Mouse (Mus musculus): ENCODE measurements around the gene Dlgap1.
"Not testable (repeated sequence)": the region's sequence is repeated elsewhere in the genome, so short reads cannot be mapped to it uniquely, and the experiment has no call there.

The Dlgap1 gene

GRCm38 (mm10) chr17:70525990-70526389 is 557.1 kb downstream of the Dlgap1 start:
- DNase-seq (ENCODE audit: low read depth, low spot score) = no peak

GRCm38 (mm10) chr17:70527101-70527500 is 558.2 kb downstream of the Dlgap1 start:
- no peak for DNase-seq (ENCODE audit: low read depth, low spot score)

GRCm38 (mm10) chr17:70528196-70529187 is 559.6 kb downstream of the Dlgap1 start:
- DNase-seq (ENCODE audit: low read depth, low spot score) = no peak

GRCm38 (mm10) chr17:70534321-70534720 is 565.4 kb downstream of the Dlgap1 start:
- no peak for DNase-seq (ENCODE audit: low read depth, low spot score)

GRCm38 (mm10) chr17:70541816-70542215 is 572.9 kb downstream of the Dlgap1 start:
- DNase-seq (ENCODE audit: low read depth, low spot score) = no peak

GRCm38 (mm10) chr17:70550793-70551192 is 581.9 kb downstream of the Dlgap1 start:
- DNase-seq (ENCODE audit: low read depth, low spot score) = no peak

- DNase-seq (ENCODE audit: low read depth, low spot score) = no peak
These were observed 592.7 kb downstream of the Dlgap1 start for GRCm38 (mm10) chr17:70561547-70561946.

- no peak for DNase-seq (ENCODE audit: low read depth, low spot score)
These were observed 602.0 kb downstream of the Dlgap1 start for GRCm38 (mm10) chr17:70570848-70571247.

- no peak for DNase-seq (ENCODE audit: low read depth, low spot score)
These were observed 614.2 kb downstream of the Dlgap1 start for GRCm38 (mm10) chr17:70583042-70583441.

GRCm38 (mm10) chr17:70586735-70587425 is 618.0 kb downstream of the Dlgap1 start:
- no peak for DNase-seq (ENCODE audit: low read depth, low spot score)

GRCm38 (mm10) chr17:70587975-70588630 is 619.2 kb downstream of the Dlgap1 start:
- not testable (repeated sequence) for DNase-seq (ENCODE audit: low read depth, low spot score)

- no peak for DNase-seq (ENCODE audit: low read depth, low spot score)
These were observed 619.8 kb downstream of the Dlgap1 start for GRCm38 (mm10) chr17:70588691-70589090.

GRCm38 (mm10) chr17:70589140-70589539 is 620.3 kb downstream of the Dlgap1 start:
- DNase-seq (ENCODE audit: low read depth, low spot score) = no peak

- DNase-seq (ENCODE audit: low read depth, low spot score) = no peak
These were observed 621.6 kb downstream of the Dlgap1 start for GRCm38 (mm10) chr17:70590506-70590905.

GRCm38 (mm10) chr17:70594277-70594676 is 625.4 kb downstream of the Dlgap1 start:
- DNase-seq (ENCODE audit: low read depth, low spot score) = no peak

- no peak for DNase-seq (ENCODE audit: low read depth, low spot score)
These were observed 627.5 kb downstream of the Dlgap1 start for GRCm38 (mm10) chr17:70596326-70596725.

- DNase-seq (ENCODE audit: low read depth, low spot score) = no peak
These were observed 631.6 kb downstream of the Dlgap1 start for GRCm38 (mm10) chr17:70600462-70600861.

- DNase-seq (ENCODE audit: low read depth, low spot score) = no peak
These were observed 633.2 kb downstream of the Dlgap1 start for GRCm38 (mm10) chr17:70602051-70602450.

- DNase-seq (ENCODE audit: low read depth, low spot score) = no peak
These were observed 636.8 kb downstream of the Dlgap1 start for GRCm38 (mm10) chr17:70605659-70606058.

- no peak for DNase-seq (ENCODE audit: low read depth, low spot score)
These were observed 643.3 kb downstream of the Dlgap1 start for GRCm38 (mm10) chr17:70612171-70612570.

- no peak for DNase-seq (ENCODE audit: low read depth, low spot score)
These were observed 645.0 kb downstream of the Dlgap1 start for GRCm38 (mm10) chr17:70613897-70614296.

Data from CD4-positive, CD25-positive, alpha-beta regulatory T cell, adult 2 months (primary cell).